Mouse (Mus musculus): ENCODE results near the gene Gm17509. TPM values are rescaled to one million over a fixed set of nuclear protein-coding genes. Genes with fewer than 3 reads are reported as not detected.
"Not testable (repeated sequence)": the region's sequence is repeated elsewhere in the genome, so short reads cannot be mapped to it uniquely, and the experiment has no call there.

The Gm17509 gene
- total RNA-seq, 2 experiments from 2014 or later: 1.0 to 1.4 TPM

- no peak for DNase-seq (ENCODE audit: low spot score in 2 of 2)
- intact Hi-C loops (cut with DNase I): no loop called here
Observed at GRCm38 (mm10) chr13:117211386-117211875, 9.4 kb downstream of the Gm17509 start.

GRCm38 (mm10) chr13:117208236-117208635, 12.6 kb downstream of the Gm17509 start, which contains the start of gene Emb:
Gene Emb, plus strand, starts transcription at chr13:117208536.
- DNase-seq (ENCODE audit: low spot score in 2 of 2): no peak
- intact Hi-C loops (cut with DNase I): no loop called here

GRCm38 (mm10) chr13:117206066-117206465, 14.8 kb downstream of the Gm17509 start:
- intact Hi-C loops (cut with DNase I): no loop called here
- no peak for DNase-seq (ENCODE audit: low spot score in 2 of 2)

DNA sequence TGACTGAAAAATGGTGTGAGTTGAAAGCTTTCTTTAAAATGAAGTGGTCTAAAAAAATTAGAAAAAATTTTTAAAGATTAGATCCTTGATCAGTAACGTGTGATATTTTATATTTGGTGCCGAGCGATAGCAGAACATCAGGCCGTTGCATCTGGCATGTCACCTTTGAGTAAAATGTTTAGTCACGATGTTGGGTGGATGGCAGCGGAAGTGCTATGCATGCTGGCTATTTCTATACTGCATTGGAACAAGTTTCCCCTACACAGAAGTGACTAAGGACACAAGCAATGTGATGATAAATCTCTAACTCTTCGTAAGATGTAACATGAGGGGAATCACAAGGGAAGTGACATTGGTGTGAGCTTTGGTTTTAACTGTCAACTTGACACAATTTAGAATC, 16.2 kb downstream of the Gm17509 start:
- DNase-seq (ENCODE audit: low spot score in 2 of 2): no peak
- intact Hi-C loops (cut with DNase I): loop anchor here (5.0 kb wide), 1 partner anchor 108 kb away; no protein-coding TSS in a partner anchor

DNA sequence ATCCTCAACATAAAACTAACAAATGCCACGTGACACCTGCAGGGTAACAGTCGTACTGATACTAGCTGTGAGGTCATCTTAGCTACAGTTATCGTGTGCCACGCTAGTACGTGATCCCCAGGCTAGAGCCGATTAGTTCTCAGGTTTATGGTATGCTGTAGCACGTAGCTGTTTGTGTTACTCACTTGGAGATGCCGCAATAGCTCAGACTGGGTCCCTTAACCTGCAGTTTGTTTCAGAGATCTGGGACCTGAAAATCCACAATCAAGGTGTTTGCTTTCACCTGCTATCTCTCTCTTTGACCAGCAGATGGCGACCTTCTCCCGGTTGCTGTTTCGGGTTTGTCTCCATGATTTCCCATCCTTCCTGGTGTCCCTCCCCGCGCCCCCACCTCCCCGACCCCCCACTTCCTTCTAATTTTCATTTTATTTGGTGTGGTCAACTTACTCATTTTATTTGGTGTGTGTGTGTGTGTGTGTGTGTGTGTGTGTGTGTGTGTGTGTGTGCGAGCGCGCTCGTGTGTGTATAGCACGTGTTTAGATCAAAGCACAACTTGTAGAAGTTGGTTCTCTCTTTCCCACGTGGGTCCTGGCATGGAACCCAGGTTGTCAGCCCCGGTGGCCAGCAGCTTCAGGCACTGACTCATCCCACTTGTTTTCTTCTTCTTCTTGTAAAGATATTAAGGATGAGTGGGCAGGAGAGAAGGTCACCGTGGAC, 18.0 kb downstream of the Gm17509 start:
- intact Hi-C loops (cut with DNase I): loop anchor here (1.0 to 5.0 kb wide), 2 partner anchors 86 to 109 kb away; no protein-coding TSS in a partner anchor
- DNase-seq (ENCODE audit: low spot score in 2 of 2): no peak

DNA sequence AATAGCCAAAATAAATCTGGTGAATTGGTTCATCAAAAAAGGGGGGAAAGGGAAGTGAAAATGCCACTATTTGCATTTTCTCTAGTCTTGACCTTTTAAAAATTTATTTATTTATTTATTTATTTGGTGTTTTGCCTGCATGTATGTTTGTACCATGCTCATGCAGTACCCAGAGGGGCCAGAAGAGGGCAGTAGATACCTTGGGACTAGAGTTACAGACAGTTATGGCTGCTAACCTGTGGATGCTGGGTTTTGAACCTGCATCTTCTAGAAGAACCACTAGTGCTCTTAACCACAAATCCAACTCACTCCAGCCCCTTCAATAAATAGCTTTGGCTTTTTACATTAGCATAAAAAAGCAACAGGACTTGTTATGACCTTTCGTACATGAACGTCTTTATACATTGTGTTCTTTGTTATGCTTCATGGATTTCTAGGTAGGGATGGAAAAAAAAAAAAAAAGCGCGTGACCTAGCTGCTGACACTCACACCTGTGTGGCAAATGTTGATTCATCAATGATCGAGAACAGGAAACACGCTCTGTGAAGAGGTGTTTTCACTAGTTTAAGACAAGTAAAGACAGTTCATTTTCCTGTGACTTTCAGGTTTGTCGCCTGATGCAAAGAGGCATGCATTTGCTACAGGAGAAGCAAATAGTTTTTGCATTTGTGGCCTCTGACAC, 22.3 kb downstream of the Gm17509 start:
- peak; percentile 40 to 51 for DNase-seq (ENCODE audit: low spot score in 2 of 2)
- intact Hi-C loops (cut with DNase I): no loop called here

- no peak for DNase-seq (ENCODE audit: low spot score in 2 of 2)
- intact Hi-C loops (cut with DNase I): no loop called here
Observed at GRCm38 (mm10) chr13:117197666-117198065, 23.2 kb downstream of the Gm17509 start.

DNA sequence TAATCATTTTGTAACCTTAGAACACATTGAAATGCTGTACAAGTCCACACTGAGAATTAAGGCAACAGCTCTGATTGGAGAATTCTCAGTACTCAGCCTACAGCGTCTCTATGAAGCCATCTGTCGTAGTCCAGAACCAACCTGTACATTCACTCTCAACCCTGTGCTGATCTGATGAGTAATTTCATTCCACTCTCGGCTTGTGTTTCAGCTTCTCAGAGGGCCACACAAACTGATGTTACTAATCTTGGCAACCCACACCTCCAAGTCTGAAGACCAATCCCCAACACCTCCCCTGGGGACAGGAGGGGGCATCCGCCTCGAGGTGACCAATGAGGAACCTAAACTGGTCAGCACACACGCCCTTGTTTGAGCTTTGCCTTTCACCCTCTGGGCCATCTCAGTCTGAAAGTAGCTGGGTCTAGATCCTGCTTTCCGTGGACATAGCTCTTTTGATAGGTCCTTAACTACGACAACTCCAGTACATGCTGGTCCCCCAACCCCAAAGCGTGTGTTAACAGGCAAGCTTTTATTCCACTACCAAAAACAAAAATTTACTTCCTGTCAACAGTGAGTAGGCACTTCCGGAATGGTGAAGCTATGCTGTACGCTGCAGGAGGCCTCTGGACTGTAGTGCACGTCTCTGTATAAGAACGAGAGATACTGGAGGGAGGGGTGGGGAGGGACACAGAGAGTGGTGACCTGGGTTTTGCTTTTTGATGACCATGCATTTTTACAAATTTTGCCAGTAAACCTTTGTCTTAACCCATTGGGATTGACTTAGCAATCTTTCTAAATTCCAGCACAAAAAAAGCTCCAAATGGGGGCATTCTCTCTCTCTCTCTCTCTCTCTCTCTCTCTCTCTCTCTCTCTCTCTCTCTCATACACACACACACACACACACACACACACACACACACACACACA, 25.0 kb downstream of the Gm17509 start:
- intact Hi-C loops (cut with DNase I): no loop called here
- DNase-seq (ENCODE audit: low spot score in 2 of 2): no peak

DNA sequence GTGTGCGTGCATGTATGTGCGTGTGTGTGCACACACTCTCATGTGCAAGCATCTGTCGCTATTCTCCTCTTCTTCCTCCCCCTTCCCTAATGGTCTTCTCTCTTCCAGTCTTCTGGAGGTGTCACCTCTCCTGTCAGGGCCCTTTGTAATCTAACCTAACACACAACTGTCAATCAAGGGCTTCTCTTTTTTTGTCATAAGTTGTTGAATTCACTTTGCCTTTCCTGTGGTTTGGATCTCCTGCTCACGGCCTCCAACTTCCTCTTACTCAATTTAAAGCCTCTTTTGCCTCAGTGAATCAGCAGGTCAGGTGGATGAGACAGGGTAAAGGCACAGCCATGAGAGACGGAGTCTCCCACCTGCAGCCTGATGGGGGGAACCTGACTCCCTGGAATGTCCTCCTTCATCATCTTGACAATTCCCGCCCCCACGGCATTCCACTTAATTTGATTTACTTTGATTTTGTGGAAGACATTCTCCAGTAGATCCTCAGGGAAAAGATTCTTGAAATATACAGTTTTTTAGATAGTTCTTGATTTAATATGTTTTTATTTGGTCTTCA, 27.4 kb downstream of the Gm17509 start:
- no peak for DNase-seq (ENCODE audit: low spot score in 2 of 2)
- intact Hi-C loops (cut with DNase I): no loop called here

DNA sequence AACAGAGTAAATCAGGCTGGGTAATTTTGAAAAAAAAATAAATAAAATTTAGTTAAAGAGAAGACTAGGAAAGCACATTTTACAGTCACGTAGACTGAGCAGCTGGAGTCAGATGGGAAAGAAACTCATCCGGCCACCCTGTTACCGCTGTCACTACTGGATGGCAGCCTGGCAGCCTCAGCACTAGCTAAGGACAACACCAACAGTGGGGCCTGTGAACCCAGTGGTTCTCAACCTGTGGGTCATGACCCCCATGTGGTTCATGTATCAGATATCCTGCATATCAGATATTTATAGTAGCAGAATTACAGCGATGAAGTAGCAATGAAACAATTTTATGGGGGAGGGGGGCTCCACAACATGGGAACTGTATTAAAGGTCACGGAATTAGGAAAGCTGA, 28.7 kb downstream of the Gm17509 start:
- intact Hi-C loops (cut with DNase I): no loop called here

DNA sequence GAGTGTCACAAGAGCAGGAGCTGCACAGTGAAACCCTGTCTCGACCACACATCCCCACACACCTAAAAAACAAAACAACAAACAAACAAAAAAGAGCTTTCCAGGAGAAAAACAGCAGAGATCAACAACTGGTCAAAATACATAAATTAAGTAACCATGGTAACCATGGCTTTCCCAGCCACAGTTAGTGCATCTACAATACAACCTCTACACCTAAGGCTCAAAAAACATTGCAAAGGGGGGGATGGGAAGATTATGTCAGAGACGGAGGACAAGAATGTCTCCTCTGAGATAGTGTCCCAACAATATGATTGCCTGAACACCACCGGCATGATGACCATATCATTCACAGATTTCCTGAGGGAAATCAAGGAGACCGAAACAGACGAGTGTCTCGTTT, 35.5 kb downstream of the Gm17509 start:
- intact Hi-C loops (cut with DNase I): no loop called here
- no peak for DNase-seq (ENCODE audit: low spot score in 2 of 2)

More for the DNA sequence above, 28.7 kb downstream of the Gm17509 start:
- no peak for DNase-seq (ENCODE audit: low spot score in 2 of 2)

DNA sequence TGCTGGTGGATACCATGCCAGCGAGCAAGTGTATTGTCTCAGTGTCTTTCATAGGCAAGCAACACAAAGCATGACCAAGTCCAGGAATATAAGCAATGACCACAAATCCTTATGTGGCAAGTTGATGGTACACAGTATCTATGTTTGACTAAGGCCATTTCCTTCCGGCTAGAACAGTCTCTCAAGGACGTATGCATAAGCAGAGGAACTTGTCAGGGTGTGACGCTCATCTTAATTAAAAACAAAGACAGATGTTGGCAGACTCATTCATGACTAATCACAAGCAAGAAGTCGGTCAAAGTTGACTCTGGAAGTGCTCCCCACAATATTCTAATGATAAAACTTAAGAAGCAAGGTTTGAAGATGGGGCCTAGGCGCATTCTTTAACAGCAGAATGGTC, 37.6 kb downstream of the Gm17509 start:
- intact Hi-C loops (cut with DNase I): no loop called here
- no peak for DNase-seq (ENCODE audit: low spot score in 2 of 2)

GRCm38 (mm10) chr13:117180912-117181311, 40.0 kb downstream of the Gm17509 start:
- intact Hi-C loops (cut with DNase I); DNase-seq (ENCODE audit: low spot score in 2 of 2): not testable (repeated sequence)

Other genes with a start within 250 kb of the Gm17509 start
- 10 to 100 TPM; 16.2 to 23.5 TPM for gene Parp8, start 195.5 kb downstream of the Gm17509 start, total RNA-seq (2021)
- gene Emb, start 12.5 kb downstream of the Gm17509 start, total RNA-seq (2021): 10 to 100 TPM; 30.9 to 31.6 TPM

Measured in left cerebral cortex, postnatal 36 days (tissue).